Mouse (Mus musculus): Measurements from ENCODE around the gene Slc51b.

The Slc51b gene

DNA sequence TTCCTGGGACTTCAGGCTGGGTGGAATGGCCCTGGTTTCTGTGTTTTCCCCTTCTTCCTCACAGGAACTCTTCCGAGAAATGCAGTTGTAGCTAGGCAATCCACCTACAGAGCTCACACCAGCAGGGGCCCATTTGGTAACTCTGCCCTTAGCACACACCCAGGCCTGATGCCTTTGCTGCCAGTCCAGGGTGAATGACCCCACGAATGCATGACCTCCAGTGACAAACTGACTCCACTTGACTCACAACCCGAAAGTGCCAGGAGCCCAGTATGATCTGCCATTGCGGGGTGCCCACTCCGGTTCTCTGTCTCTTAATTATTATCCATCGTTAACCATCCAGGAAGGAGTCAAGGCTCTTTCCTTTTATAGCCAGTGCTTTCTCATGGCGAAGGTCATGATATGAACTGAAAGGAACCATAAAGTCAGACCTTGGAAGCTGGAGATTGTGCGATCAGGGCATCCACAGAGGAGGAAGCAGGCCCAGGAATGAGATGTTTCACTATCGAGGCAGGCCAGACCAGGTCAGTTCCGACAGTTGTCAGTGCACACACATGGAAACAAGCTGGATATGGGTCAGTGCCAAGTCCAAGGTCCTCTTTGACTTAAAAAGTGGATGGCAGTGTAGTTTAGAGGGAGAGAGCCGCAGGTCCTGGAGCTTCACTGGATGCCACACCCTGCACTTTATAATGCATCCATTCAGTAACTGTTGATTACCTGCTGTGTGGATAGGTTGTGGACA, at the start of gene Slc51b:
Gene Slc51b, minus strand, starts transcription at position 196 of the 742 bp plus-strand sequence.
- no peak for DNase-seq (ENCODE audit: low spot score)

DNA sequence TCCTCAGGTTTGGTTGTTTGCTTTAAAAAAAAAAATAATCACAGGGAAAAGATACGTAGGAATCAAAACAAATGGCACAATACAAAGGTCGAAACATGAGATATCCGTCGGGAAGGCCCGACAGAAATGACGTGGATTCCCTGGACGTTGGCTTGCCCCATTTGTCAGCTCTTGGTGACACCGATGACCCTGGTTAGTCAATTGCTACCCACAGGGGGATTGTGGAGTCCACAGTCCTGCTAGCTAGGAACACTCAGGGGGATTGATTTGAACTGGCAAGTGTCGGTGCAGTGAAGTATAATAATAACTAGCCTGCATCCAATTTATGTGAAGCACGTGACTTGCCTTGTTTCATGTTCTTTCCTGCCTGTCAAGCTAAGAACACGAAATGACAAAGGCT, 44.9 kb upstream of the Slc51b start:
- DNase-seq (ENCODE audit: low spot score) = no peak

DNA sequence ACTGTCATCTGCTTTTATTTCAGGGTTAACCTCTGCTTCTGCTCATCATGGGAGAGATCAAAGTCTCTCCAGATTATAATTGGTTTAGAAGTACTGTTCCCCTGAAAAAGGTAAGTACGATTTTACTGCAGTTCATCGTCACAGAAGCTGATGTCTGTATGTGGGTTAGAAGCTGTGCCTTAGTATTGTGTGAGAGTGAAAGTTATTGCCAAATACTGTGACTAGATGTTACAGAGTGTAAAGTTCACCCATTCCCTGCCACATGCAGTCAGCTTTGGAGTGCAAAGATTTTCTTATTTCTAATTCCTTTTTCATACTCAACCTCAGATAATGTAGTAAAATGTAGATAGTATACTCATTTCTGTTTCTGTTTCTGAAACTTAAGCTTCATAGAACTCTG, 42.5 kb upstream of the Slc51b start:
- DNase-seq (ENCODE audit: low spot score) = no peak

DNA sequence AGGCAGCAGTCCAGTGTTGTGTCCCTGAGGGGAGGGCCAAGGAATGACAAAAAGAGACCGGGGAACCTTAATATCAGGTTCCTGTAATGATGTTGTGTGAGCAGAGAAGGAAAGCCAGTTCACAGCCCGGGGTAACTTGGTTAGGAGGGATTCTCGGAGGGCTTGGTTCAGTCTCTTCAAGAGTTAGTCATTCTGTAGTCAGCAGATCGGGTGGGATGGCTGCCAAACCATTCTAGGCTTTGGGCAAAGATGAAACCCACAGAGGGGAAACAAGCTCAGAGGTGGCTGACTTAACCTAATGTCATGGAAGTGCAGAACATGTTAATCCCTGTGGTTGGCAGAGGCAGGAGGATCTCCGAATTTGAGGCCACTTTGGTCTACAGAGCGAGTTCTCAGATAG, 41.4 kb upstream of the Slc51b start:
- DNase-seq (ENCODE audit: low spot score) = peak; percentile 35

GRCm38 (mm10) chr9:65462544-65462943, 39.8 kb upstream of the Slc51b start:
- DNase-seq (ENCODE audit: low spot score) = no peak

DNA sequence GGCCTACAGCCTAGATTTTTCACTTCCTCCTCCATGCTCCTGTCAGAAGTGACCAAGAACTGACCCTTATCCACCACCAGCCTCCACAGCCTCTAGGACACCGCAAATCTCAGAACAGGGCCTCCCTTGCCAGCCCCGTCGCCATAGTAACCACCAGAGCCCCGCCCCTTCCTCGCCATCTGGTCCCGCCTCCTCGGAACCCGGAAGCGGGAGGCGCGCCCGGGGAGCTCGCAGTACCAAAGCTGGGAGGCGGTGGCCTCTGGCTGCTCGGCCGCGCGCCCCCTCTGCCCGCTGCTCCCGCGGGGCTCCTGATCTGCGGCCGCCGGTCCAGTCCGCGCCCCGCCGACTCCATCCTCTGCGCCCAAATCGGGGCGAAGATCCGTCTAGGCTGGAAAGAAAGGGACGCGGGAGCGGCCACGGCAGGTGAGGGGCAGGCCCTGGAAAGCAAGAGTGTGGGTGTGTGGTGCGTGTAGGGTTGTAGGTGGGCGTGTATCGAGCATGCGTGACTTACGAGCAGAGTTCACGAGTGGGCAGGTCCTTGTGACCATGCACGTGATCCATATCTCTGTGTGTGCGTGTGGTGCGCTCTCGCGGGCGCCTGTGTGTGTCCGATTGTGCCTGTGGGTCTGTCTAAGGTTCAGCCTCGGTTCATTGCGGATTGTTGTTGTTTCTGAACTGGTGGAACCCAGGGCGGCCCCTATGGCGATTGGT, 38.1 kb upstream of the Slc51b start, which contains the start of gene Spg21:
Gene Spg21, plus strand, starts transcription at position 216 of the 711 bp plus-strand sequence.
- peak; percentile 94 for DNase-seq (ENCODE audit: low spot score)

- no peak for DNase-seq (ENCODE audit: low spot score)
These were observed 37.4 kb upstream of the Slc51b start for GRCm38 (mm10) chr9:65460198-65460597.

DNA sequence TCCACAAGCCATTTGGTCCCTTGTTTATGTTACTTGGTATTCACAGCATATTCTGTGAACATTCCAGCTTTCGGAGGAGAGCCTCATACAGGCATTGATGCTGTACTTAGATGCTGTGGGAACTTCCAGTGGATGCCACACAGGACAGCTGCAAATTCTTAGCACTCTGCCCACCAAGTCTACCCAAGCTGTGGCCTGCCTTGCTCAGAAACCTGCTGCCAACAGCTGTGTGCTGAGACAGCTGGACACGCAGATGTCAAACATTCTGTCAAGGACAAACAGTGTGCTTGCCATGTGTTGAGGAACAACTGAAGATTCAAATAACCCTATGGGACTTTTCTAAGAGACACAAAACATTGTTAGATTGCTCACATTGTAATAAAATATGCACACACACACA, 36.2 kb upstream of the Slc51b start:
- DNase-seq (ENCODE audit: low spot score) = no peak

- no peak for DNase-seq (ENCODE audit: low spot score)
These were observed 25.2 kb upstream of the Slc51b start for GRCm38 (mm10) chr9:65447951-65448350.

DNA sequence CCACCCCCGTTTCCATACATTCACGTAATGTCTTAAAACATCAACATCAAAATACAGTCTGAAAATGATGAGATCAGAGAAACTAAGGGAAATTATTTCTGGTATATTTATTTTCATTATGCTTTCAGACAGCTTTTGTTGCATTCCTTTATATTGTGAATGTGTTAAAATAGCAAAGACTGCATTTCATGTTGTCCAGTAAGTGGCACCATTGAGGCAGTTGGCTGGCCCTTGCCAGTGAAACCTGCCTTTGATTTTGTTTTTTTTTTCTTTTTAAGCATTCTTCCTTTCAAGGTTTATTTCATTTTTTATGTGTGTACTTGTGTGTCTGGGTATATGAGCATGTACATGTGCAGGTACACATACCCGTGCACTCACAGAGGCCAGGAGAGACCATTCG, 21.9 kb upstream of the Slc51b start:
- no peak for DNase-seq (ENCODE audit: low spot score)

- peak; percentile 84 for DNase-seq (ENCODE audit: low spot score)
These were observed 13.0 kb upstream of the Slc51b start, which contains the start of gene Mtfmt for GRCm38 (mm10) chr9:65435671-65436301. TSS of gene Mtfmt (plus strand) at chr9:65435782.

GRCm38 (mm10) chr9:65435211-65435610, 12.5 kb upstream of the Slc51b start:
- DNase-seq (ENCODE audit: low spot score) = no peak

DNA sequence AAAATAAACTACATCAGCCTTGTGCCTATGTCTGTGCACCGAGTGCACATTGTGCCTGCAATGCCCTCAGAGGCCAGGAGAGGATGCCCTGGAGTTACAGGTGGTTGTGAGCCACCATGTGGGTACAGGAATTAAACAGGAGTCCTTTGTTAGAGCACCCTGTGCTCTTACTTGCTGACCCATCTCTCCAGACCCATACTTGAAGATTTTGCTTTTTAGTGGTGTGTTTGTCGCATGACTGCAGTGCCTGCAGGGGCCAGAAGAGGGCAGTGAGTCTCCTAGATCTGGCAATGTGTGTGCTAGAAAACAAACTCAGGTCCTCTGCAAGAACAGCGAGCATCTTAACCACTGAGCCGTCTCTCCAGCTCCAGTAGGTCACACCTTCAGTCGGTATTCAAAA, 11.4 kb upstream of the Slc51b start:
- no peak for DNase-seq (ENCODE audit: low spot score)

- peak; percentile 44 for DNase-seq (ENCODE audit: low spot score)
These were observed 9.5 kb upstream of the Slc51b start for GRCm38 (mm10) chr9:65432236-65432635.

- no peak for DNase-seq (ENCODE audit: low spot score)
These were observed 8.2 kb upstream of the Slc51b start for GRCm38 (mm10) chr9:65430921-65431320.

DNA sequence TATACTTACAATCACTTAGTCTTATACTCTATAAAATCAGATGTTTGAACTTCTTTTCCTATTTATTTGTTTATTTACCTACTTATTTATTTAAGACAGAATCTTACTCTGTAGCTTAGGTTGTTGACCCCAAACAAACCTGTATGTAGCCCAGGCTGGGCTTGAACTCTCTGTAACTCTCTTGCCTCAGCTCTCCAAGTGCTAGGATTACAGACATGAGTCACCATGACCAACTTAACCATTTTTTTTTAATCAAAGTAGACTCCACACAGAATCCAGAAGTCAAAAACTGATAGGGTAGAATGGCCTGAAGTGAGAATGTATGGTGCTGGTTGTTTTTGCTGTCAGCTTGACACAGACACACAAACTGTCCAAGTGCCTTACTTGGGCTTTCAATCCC, 7.6 kb upstream of the Slc51b start:
- DNase-seq (ENCODE audit: low spot score) = no peak

DNA sequence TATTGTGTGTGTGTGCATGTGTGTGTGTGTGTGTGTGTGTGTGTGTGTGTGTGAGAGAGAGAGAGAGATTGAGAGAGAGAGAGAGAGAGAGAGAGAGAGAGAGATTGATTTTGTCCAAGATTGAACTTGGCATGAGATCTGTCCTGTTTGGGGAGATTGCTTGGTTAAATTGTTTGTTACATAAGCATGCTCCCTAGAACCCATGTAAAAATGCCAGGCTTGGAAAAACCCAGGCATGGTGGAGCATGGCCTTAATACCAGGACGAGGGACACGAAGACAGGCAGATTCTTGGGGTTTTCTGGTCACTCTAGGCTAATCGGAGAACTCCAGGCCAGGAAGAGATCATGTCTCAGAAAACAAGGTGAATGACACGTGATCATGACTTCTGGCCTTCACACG, 5.2 kb upstream of the Slc51b start:
- no peak for DNase-seq (ENCODE audit: low spot score)

DNA sequence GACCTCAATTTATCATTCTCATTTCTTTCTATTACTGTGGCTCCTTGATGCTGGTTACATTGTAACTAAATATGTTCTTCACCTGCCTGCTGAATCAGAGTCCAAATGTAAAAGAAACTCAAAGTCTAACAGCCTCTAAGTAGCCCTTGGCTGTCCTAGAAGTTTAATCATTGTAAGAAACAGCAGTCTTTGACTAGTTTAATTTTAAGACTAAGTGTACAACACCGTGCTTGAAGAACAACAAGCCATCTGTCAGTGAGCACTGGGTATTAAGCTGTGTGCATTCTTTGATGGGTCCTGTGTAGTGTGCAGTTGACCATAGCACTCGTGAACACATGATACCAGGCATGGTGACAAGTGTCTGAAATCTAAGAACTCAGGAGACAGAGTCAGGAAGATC, 4.8 kb upstream of the Slc51b start:
- no peak for DNase-seq (ENCODE audit: low spot score)

DNA sequence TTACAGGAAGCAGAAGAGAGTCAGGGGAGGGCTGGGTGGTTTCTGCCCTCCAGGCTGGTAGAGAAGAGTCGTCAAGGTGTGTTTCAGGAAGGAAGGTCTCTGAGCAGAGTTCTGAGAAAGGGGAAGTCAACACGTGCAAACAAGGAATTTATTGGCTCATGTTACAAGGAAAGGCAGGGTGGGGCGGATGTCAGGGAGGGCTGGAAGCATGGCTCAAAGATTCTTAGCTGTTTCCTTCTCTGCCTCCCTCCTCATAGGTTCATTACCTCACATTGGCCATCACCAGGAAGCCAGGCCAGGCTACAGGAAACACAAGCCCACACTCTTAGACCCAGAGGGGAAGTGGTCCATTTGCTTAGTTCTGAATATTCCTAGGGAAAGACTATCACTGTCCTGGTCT, 1.6 kb upstream of the Slc51b start:
- DNase-seq (ENCODE audit: low spot score) = no peak

DNA sequence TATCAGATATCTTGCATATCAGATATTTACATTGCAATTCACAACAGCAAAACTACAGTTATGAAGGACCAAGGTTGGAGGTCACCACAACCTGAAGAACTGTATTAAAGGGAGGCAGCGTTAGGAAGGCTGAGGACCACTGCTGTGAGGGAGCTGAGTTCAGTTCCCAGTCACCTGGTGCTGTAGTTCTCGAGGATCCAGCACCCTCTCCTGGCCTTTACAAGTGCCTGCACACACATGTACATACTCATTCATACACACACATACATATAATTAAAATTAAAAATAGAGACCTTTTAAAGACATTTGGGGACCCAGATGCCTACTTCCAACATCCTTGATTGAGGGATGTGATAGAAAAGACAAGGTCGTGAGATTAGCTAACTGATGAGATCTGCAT, 3.1 kb downstream of the Slc51b start:
- DNase-seq (ENCODE audit: low spot score) = no peak

- DNase-seq (ENCODE audit: low spot score) = no peak
These were observed 5.0 kb downstream of the Slc51b start for GRCm38 (mm10) chr9:65417738-65418137.

DNA sequence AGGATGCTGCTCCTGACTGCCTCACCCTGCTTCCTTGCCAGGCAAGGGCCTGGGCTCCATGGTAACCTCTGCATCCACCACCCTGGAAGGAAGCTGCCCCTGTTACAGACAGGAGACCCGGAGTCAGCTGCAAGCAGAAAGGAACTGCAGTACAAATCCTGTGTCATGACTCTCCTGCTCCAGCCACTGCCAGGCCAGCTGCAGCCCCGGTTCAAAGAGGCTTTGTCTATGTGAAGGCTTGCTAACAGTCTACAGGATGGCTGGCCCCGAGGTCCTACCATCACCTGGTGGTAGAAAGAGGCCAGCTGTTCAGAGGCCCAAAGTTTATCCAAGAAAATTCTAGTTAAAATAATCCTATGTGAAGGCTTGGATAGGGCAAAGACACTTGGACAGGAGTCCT, 11.4 kb downstream of the Slc51b start:
- DNase-seq (ENCODE audit: low spot score) = no peak

- DNase-seq (ENCODE audit: low spot score) = no peak
These were observed 12.4 kb downstream of the Slc51b start for GRCm38 (mm10) chr9:65410378-65410777.
